Mouse (Mus musculus): ENCODE data around the gene Grm7.

DNA sequence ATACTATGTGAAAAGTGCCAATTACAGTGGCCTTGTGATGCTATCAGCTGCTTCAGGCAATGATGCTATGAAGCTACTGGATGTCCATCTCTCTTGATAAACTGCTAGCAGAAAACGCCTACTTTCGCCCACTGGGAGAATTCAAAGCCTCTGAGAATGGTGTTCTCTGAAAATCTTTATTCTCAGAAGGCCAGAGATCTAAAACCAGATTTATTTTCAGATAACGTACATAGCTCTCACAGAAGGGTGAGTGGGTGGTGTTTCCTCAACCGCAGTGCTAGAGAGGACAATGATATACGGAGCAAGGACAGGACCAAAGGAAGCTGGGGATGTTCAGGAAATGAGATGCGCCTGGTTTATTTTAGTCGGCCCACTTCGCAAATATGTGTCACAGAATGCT is 763.4 kb downstream of the Grm7 start:
- TF ChIP-seq POLR2A (IDR thresholded peaks at IDR 0.05; ENCODE audit: low read depth, low read length): no peak
- no peak for TF ChIP-seq CTCF (IDR thresholded peaks at IDR 0.05; ENCODE audit: borderline replicate concordance, insufficient read depth, low read length)
